Mouse (Mus musculus) ES-E14 (cell line): ENCODE measurements around the gene Slc39a11.

Experiments used
- CHD2 ChIP-seq: IDR thresholded peaks from 2 replicates; pipeline ENCODE4 v1.6.1; 2014; ENCODE audit warnings: mild to moderate bottlenecking, low read depth, low read length, inconsistent platforms
- HCFC1 ChIP-seq: IDR thresholded peaks from 2 replicates; pipeline ENCODE4 v1.6.1; 2012; ENCODE audit warnings: low read length, inconsistent platforms, borderline replicate concordance; ENCODE audit not compliant: insufficient read depth
- MAFK ChIP-seq: IDR thresholded peaks from 2 replicates; pipeline ENCODE4 v1.6.1; 2014; ENCODE audit warnings: mild to moderate bottlenecking, low read depth, low read length, inconsistent platforms; ENCODE audit not compliant: insufficient read depth
- ZC3H11A ChIP-seq: IDR thresholded peaks from 2 replicates; pipeline ENCODE4 v1.6.1; 2012; ENCODE audit warnings: low read depth, mild to moderate bottlenecking, inconsistent platforms, low read length, borderline replicate concordance
- ZNF384 ChIP-seq: IDR thresholded peaks from 2 replicates; pipeline ENCODE4 v1.6.1; 2012; ENCODE audit warnings: low read depth, low read length, inconsistent platforms

DNA sequence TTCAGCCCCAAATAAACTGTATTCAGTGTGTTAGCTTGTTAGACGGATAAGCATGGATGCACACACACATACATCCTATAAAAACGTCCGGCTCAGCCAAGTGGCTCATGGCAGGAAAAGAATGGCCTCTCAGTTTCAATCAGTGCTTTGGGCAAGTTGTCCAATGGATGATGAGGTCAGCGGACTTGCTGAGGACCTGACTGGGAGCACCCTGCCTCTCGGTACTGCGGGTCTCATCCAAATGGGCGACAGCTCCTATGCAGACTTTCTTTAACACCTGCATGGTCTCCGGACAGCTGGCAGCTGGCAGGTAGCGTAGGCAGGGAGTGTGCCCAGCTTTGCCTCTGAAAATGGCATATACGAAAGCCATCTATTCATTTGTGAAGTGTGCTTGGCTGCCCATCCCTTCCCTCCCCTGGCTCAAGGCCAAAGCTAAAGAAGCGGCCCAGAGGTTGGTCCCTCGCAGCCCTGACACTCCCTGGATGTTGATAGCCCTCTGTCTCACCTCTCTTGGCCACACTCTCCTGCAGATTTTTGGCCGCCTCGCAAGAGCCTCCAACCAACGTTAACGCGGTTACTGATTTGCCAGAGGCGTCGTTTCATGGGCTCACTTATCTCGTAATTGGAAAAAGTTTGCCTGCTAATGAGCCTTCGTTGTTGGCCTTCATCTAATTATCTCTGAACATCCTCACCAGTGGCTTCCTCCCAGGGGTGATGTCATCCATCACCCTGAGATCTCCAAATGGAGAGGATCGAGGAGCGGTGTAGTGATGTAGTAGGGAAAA lies 256.3 kb downstream of the Slc39a11 start:
- no peak for TF ChIP-seq HCFC1
- no peak for TF ChIP-seq ZC3H11A
- no peak for TF ChIP-seq MAFK
- no peak for TF ChIP-seq CHD2
- TF ChIP-seq ZNF384: no peak
